Mouse (Mus musculus) frontal cortex, adult 2 months (tissue): Measurements from ENCODE around the gene Bnc1. TPM values are rescaled to one million over a fixed set of nuclear protein-coding genes. Genes with fewer than 3 reads are reported as not detected.
A peak's percentile ranks its signal among the peaks of the same experiment; 100 is the strongest.

Experiments
- DNase-seq, 2 experiments: peaks; one replicate each; pipeline ENCODE4 v3.0.0; 2022; ENCODE audit warnings: low spot score in 1 of 2; ENCODE audit errors: extremely low spot score in 1 of 2
- polyA plus RNA-seq: library from polyadenylated mRNA; depleted of rRNA; stranded (reverse); fragments of >200 nt; gene quantifications from 2 replicates; pipeline ENCODE4 v1.2.3, GENCODE M21; 2012; rRNA removed

Gene Bnc1
- 0.02 TPM in 1 of 2 replicates, not detected in the other for polyA plus RNA-seq

DNA sequence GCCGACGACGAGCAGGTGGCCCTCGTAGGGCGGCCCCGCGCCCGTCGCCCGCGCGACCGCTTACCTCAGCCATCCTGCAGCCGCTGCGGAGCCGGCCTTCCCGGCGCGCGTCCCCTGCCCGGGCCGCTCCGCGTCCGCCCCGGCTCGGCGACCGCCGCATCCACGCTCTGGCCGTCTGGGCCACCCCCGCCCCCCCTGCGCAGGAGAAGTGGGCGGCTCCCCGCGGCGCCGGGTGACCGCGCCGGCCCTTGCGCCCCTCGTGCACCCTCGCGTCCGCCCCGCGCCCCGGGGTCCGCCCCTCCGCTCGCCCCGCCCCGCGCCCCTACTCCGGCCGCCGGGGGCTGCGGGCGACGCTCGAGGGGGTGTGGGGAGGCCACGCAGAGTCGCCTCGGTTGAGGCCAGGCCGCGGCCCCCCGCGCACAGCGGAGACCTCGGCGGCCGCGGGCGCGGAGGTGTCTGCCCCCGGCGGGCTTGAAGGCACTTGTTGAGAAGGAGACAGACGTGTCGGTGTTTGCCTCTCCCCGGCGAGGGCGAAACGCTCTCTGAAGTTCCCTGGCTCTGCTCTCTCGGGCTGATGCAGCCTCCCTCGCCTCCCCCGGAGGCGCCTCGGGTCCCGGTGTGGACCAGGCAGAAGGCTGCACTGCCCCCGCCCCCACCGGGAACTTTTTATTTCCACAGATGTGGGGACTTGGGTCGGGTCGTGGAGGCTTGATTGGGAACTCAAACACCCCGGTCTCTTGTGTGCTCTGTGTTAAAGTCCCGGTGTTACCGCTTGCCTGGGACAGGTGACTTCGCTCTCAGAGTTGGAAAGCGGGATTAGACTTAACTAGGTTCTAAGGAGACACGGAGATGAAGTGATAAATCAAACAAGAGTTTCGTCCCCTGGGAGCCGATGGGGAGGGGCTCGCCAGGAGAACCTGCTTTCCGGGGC, at the start of gene Bnc1:
TSS of gene Bnc1 (minus strand) at position 162 of the 931 bp plus-strand sequence.
- no peak for DNase-seq

GRCm38 (mm10) chr7:82033347-82033746, 41.3 kb upstream of the Bnc1 start:
- DNase-seq, result no peak

GRCm38 (mm10) chr7:82029666-82030065, 37.6 kb upstream of the Bnc1 start:
- no peak for DNase-seq

- no peak for DNase-seq
Measured at GRCm38 (mm10) chr7:82025802-82026201, 33.7 kb upstream of the Bnc1 start.

GRCm38 (mm10) chr7:82023676-82024075, 31.6 kb upstream of the Bnc1 start:
- no peak for DNase-seq

DNA sequence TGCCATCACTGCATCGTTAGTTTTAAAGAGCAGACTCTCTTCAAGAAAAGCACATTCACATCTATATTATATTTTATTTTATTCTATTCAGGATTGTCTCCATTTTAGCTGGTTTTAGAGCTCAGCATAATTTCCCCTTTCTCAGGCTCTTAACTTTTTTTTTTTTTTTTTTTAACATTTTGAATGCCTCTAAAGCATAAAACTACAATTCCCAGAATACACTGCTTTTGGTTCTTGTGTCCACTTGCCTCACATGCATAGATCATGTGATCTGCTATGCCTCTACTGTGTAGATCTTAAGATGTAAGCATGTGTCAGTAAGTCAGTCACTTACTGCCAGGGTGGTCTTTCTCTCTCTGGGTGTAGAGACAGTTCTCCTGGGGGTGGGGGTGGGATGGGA, 30.3 kb upstream of the Bnc1 start:
- no peak for DNase-seq

DNA sequence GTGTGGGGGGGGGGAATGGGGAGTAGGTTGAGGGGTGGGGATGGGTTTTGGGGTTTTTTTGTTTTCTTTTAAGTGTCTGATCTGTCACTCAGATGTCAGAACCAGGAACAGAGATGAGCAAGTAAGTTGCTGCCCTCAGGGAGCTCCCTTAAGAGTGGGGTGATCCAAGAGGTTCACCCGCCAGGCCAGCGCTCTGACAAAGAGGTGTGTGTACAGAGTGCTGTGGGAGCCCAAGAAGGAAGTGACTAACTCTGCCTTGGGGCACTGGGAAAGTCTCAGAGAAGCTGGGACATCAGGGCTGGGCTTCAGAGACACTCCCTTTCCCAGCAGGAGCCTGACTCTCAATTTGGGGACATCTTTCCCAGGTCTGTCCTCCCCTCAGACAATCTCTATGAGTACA, 25.9 kb upstream of the Bnc1 start:
- DNase-seq, result no peak

GRCm38 (mm10) chr7:82016751-82017710, 24.9 kb upstream of the Bnc1 start:
- DNase-seq, result peak in 1 of 2 experiments; percentile 19

DNA sequence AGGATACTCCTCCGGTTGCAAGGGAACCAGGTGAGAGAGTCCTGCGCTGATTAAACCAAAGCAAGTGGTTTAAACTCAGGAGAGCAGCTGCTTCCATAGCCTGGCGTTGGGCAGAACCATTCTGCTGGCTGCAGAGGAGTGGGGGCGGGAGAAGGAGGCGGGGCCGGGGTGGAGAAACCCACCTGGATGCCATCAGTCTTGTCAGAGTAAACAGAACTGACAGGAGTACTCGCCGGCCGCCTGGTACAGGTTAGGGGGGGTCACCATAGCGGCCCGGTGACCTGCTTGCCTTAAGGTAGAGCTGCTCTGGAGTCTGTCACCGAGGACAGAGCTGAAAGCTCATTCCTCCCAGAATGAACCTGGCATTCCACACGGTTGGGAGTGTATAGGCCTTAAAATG, 20.4 kb upstream of the Bnc1 start:
- DNase-seq, result no peak

DNA sequence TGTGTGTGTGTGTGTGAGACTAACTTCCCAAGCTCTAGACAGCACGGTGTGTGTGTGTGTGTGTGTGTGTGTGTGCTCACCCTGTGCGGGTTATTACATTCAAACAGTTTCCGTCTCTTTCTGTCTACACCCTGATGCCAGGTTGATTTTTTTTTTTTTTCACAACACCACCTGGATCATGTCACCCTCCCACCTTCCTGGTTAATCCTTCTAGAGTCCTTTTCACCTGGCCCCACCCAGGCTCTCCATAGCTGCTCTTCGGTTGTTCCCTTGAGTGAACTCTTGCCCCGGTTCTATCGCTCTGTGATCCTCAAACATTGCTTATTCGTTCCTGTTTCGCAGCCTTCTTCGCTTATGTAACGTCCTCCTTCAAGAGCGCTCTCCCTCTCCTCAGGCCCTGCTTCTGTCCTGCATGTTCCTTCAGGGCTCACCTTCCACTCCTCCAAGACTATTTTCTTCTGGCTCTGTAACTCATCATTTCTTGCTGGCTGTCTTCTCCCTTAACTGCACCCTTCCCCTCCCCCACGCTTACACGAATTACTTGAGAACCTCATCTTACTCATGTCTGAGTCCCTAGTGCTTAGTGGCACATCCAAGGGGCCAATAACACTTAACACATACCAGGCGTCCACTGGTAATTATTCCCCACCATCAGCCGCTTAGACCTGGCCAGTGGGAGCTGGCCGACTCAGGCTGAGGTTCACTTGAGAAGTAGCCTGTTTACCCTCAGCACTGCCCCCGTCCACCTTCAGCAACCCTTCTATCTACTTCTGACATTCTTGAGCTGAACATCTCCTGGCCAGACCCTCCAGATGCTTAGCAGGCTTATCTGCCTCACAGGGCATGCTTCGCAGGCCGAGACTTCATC, 19.7 kb upstream of the Bnc1 start:
- no peak for DNase-seq

- DNase-seq, result no peak
Measured at GRCm38 (mm10) chr7:82007151-82007550, 15.1 kb upstream of the Bnc1 start.

- no peak for DNase-seq
Measured at GRCm38 (mm10) chr7:82004228-82004627, 12.1 kb upstream of the Bnc1 start.

DNA sequence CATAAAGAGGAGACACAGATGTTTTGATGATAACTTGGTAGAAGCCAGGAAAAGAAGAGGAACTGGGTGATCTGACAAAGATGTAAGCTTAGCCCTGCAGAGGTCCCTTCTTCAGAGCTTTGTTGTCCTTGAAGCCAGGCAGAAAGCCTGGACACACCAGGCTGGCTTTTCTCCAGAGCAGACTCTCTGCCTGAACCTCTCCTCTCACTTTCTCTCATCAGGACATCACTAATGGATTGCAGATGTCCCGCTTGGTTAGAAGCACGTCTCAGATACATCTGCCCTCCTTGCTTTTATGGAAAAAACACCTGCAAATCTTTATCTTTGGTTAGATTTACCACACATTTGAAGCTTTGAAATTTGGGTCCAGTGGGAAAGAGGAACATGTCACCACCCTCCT, 7.7 kb upstream of the Bnc1 start:
- DNase-seq, result no peak

GRCm38 (mm10) chr7:81999372-81999771, 7.3 kb upstream of the Bnc1 start:
- no peak for DNase-seq

DNA sequence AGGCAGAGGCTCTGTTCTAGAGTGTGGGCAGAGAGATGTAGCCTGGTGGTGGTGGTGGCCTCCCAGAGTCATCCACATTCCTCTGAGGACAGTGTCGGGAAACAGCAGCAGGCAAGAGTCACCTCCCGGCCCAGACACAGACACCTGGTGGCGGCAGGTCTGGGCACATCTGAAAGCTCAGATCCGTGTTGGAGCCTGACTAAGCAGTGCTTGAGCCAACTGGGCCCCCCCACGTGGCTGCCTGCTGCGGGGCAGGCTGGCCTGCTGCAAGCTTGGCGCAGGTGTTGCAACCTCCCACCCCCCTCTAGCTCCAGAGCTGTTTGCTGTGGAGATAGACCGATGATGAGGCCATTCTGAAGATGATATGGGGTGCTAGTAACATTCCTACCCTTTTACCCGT, 3.9 kb upstream of the Bnc1 start:
- no peak for DNase-seq

DNA sequence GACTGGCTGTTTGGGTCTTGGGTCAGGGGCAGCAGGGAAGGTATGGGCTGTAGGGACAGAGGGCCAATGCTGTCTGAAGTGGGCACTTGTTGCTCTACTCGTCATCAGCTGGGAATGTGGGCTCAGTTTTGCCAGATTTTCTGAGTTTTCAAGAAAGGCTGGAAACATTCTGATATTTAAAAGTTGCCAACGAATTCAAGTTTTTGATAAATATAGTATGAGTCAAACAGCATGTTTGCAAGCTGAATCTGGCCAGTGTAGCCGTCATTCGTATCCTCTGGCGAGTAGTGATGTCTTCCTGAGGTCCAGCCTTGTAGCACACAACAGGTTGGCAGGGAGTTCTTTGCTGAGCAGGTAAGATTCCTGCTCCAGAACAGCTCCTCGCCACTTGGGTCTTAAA, 3.0 kb upstream of the Bnc1 start:
- DNase-seq, result no peak

DNA sequence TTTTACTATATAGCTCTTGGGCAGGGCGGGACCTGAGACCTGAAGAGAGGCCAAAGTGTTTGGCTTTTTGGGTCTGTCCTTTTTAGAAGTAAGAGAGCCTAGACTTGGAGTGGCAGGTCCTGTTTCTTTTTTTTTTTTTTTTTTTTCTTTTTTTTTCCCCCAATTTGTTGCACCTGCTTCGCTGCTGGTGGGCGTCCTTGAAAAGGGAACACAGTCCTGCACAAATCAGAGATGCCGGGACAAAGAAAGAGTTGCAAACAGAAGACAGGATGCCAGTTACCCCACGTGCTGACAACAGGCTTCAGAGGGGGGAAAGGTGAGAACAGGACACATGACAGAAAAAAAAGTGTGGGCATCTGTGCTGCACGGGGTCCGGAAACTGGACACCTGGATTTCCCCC, 1.0 kb upstream of the Bnc1 start:
- DNase-seq, result no peak

- DNase-seq, result no peak
Measured at GRCm38 (mm10) chr7:81991611-81992061, 456 bp downstream of the Bnc1 start.

GRCm38 (mm10) chr7:81991116-81991515, 976 bp downstream of the Bnc1 start:
- DNase-seq, result no peak

DNA sequence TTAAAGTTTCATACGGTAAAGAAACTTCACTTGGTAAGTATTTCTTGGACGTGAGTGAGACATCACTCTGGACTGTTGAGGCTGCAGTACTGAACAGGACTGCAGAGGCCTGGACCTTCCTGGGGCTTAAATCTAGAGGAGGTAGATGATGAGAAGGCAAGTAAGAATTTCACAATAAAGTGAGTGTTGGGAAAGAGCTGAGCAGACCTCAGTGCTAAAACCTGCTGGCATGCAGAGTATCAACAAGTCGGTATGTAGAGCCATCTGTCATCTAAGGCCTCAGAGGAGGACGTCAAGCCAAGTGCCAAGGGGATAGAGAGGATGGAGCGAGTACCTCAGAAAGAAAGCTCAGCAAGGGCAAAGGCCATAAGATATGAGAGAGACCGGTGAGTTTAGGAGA, 8.4 kb downstream of the Bnc1 start:
- DNase-seq, result no peak
